Mouse (Mus musculus): ENCODE results near the gene Olfr1373. TPM values are rescaled to one million over a fixed set of nuclear protein-coding genes. Genes with fewer than 3 reads are reported as not detected.

Olfr1373 gene
- polyA plus RNA-seq, 1 experiment from 2014 or later = not detected

DNA sequence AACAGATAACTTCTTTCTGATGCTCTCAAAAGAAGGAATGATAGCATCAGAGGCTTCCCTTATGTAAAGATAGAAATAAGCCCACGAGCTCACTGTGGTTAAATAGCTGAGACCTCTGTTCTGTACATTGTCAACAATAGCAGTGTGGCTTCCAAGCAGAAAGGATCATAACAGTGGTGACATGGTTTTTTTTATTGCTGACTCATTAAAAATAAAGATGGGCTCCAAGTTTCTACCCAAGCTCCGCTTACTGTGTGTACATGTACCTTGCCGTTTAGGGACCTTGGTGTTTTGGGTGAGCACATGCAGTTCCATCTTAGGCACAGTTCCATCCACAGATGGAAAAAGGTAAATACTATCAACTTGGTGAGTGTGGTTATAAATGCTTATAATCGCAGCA lies 42.4 kb downstream of the Olfr1373 start:
- ATAC-seq (ENCODE audit: low FRiP score) = no peak
- H3K4me3 ChIP-seq = no peak overlapping the region
- H3K36me3 ChIP-seq = no peaks in the 10 kb centered on the region
- peaks cover 52% of the 10 kb centered on the region for H3K4me1 ChIP-seq (replicated peaks)
- no peak overlapping the region for H3K27ac ChIP-seq
- WGBS = 92% methylated on average over 4 of the region's 4 CpGs
- H3K9ac ChIP-seq = no peak overlapping the region
- H3K4me2 ChIP-seq = no peak overlapping the region
- H3K27me3 ChIP-seq = no peaks in the 10 kb centered on the region
- H3K9me3 ChIP-seq = no peaks in the 10 kb centered on the region

DNA sequence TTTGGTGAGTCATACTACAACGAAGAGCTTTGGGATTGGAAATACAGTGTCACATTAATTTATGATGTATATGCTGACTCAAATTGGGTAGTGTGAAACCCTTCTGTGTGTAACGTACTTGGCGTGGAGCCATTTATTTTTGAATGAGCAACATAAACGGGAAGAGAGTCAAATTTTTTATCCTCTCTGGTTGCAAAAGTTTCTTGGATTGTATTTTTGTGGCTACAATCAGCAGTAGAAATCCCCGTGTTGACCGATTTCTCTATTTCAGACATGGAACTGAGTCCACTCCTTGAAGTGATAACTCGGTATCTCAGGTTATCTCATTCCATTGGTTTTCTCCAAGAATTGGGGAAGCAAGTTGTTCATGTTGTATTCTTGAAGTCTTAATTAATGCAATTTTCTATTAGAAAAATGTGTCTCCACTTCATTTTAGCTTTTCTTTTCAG lies 45.5 kb downstream of the Olfr1373 start:
- H3K4me3 ChIP-seq = peak overlapping the region; percentile 98
- ATAC-seq (ENCODE audit: low FRiP score) = no peak
- H3K4me2 ChIP-seq = peak overlapping the region; percentile 86
- 9% methylated on average over 7 of the region's 7 CpGs for WGBS
- H3K27me3 ChIP-seq = no peaks in the 10 kb centered on the region
- H3K4me1 ChIP-seq (replicated peaks) = peaks cover 45% of the 10 kb centered on the region
- peak overlapping the region; percentile 100 for H3K27ac ChIP-seq
- no peaks in the 10 kb centered on the region for H3K9me3 ChIP-seq
- H3K36me3 ChIP-seq = no peaks in the 10 kb centered on the region
- H3K9ac ChIP-seq = peak overlapping the region; percentile 99

DNA sequence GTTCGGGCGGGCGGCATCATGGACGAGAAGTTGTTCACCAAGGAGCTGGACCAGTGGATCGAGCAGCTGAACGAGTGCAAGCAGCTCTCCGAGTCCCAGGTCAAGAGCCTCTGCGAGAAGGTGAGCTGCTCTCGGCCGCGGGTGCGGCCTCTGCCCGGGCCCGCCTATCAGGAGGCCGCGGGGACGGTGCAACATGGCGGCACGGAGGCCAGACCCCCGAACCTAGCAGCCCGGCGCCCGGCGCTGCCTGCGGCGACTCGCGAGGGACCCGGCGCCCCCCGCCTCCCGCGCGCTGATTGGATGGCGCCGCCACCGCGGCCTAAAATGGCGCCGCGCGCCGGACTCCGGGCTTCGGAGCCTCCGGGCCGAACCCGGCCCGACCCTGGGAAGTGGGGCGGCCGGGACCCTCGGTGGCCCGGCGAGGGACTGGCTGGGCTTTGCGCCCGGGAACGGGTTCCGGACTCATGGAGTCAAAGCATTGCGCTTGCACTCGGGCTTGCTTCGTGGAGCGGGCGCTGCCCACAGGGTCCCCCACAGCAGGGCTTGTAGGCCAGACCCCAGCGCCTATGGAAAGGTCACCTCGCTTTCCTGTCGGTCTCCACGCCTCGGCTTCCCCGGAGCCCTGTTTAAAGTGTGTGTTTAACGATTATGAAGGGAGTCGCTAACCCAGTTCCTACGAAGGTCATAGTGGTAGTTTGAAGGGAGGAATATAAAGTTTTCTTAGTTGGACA lies 46.1 kb downstream of the Olfr1373 start:
- peak overlapping the region; percentile 86 for H3K4me2 ChIP-seq
- under 1% methylated on average over 49 of the region's 72 CpGs for WGBS
- H3K9me3 ChIP-seq = no peaks in the 10 kb centered on the region
- H3K4me1 ChIP-seq (replicated peaks) = peaks cover 40% of the 10 kb centered on the region
- peak; percentile 86 for ATAC-seq (ENCODE audit: low FRiP score)
- H3K36me3 ChIP-seq = no peaks in the 10 kb centered on the region
- H3K27ac ChIP-seq = peak overlapping the region; percentile 100
- H3K27me3 ChIP-seq = no peaks in the 10 kb centered on the region
- H3K4me3 ChIP-seq = peak overlapping the region; percentile 98
- H3K9ac ChIP-seq = peak overlapping the region; percentile 99

DNA sequence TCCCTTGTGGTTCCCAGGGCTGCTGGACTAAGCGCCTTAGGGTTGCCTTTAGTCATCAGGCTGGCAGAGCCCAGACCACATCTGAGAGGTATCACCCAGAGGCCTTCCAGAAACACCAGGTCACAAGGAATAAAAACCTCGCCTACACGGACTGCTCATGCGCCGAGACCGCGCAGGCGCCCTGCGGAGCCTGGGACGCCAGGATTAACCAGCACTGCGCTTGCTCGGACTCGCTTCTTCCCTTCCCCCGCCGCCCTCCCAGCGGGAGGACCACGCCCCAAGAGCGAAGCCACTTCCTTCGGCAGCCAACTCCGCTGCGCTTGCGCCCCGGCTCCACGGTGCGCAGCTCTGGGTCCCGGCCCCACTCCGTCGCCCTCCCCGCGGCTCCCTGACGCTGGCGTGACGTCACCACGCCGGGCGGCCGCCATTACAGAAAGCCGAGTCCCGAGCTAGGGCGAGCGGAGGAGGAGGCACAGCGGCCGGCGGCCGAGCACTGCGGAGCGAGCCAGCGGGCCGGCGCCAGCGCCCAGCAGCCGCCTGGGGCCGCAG lies 46.9 kb downstream of the Olfr1373 start, which contains the start of gene Ppp2ca:
TSS of gene Ppp2ca (plus strand) at position 284 of the 549 bp plus-strand sequence.
- Histone ChIP-seq H3K4me3 (peak within 1 kb of the TSS; percentile 98), H3K36me3 (no peaks in the 10 kb centered on the region), H3K27me3 (no peaks in the 10 kb centered on the region), H3K9ac (peak within 1 kb of the TSS; percentile 99), H3K9me3 (no peaks in the 10 kb centered on the region), H3K27ac (peak within 1 kb of the TSS; percentile 100), H3K4me2 (peak within 1 kb of the TSS; percentile 86), H3K4me1 (replicated peaks) (peaks cover 38% of the 10 kb centered on the region)
- ATAC-seq (ENCODE audit: low FRiP score) = peak; percentile 98
- under 1% methylated on average over 49 of the region's 53 CpGs for WGBS

DNA sequence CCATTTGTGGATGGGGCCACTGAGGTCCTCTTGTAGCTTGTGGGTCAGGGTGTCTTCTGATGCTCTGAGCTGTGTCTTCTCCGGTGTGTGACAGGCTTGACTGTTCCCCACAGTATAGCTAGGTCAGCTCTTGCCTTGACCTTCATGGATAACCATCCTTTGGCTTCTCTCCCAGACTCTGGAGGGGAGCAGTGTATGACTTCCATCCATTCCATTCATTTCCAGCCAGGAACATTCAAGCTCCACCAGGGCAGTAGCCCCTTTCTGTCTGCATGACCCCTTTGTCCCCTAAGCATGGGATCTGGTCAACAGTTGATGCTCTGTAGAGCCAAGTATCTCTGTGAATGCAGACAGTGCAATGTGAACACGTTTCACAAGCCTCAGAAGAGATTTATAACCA lies 47.7 kb downstream of the Olfr1373 start:
- ATAC-seq (ENCODE audit: low FRiP score) = no peak
- H3K4me1 ChIP-seq (replicated peaks) = peaks cover 31% of the 10 kb centered on the region
- no peaks in the 10 kb centered on the region for H3K27me3 ChIP-seq
- no peaks in the 10 kb centered on the region for H3K36me3 ChIP-seq
- WGBS = 84% methylated on average over 2 of the region's 2 CpGs
- peak overlapping the region; percentile 77; the same call in 1 of the 2 replicates for H3K9ac ChIP-seq
- no peaks in the 10 kb centered on the region for H3K9me3 ChIP-seq
- H3K27ac ChIP-seq = peak overlapping the region; percentile 100
- peak overlapping the region; percentile 86 for H3K4me2 ChIP-seq
- peak overlapping the region; percentile 98 for H3K4me3 ChIP-seq

DNA sequence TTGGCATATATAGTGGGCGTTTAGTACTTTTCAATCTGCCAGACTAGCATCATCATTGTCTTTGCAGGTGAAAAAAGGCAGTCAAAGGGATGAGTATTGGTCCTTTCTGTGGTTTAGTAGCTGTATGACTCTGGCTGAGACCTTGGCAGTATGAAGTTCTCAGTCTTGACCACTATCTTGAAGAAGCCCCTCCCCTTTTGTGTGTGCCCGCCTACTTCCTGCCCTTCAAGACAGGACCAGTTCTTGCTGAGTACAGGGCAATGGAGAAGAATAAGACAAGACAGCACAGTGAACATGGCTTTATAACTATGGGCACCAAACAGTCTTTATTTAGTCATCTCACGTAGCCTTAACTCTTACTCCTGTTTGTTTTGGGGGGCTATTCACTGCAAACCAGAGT lies 48.3 kb downstream of the Olfr1373 start:
- Histone ChIP-seq H3K4me2 (no peak overlapping the region), H3K4me1 (replicated peaks) (peaks cover 29% of the 10 kb centered on the region), H3K4me3 (no peak overlapping the region), H3K9me3 (no peaks in the 10 kb centered on the region), H3K36me3 (no peaks in the 10 kb centered on the region), H3K27ac (no peak overlapping the region), H3K27me3 (no peaks in the 10 kb centered on the region), H3K9ac (no peak overlapping the region)
- 75% methylated on average over 3 of the region's 3 CpGs for WGBS
- ATAC-seq (ENCODE audit: low FRiP score) = no peak

Small RNA genes lying within 50 kb of the gene (microRNA-seq; reads per million reads assigned to microRNA genes)
- gene Gm24157 (0.93 reads per million), gene Mir3061 (30.0 reads per million, percentile 35 among the genes with 10 or more reads in this experiment)

Other genes starting within 250 kb of the Olfr1373 start
- gene Cdkn2aipnl, start 177.9 kb downstream of the Olfr1373 start, polyA plus RNA-seq (2015; fragmentation: Nextera tagmentation; extraction: Ambion mirVana) = 113 TPM in 2 replicates
- gene Ube2b, start 144.8 kb downstream of the Olfr1373 start, polyA plus RNA-seq (2015; fragmentation: Nextera tagmentation; extraction: Ambion mirVana) = 256 and 270 TPM in 2 replicates
- 25.1 and 29.1 TPM in 2 replicates for gene Cdkl3, start 141.3 kb downstream of the Olfr1373 start, polyA plus RNA-seq (2015; fragmentation: Nextera tagmentation; extraction: Ambion mirVana)
- 122 TPM in 2 replicates for gene Ppp2ca, start 46.8 kb downstream of the Olfr1373 start, polyA plus RNA-seq (2015; fragmentation: Nextera tagmentation; extraction: Ambion mirVana)
- not detected in 2 replicates for gene Olfr1371, start 68.5 kb upstream of the Olfr1373 start, polyA plus RNA-seq (2015; fragmentation: Nextera tagmentation; extraction: Ambion mirVana)
- gene Skp1a, start 86.5 kb upstream of the Olfr1373 start, polyA plus RNA-seq (2015; fragmentation: Nextera tagmentation; extraction: Ambion mirVana) = 1,097 and 1,103 TPM in 2 replicates
- gene Tcf7, start 137.5 kb upstream of the Olfr1373 start, polyA plus RNA-seq (2015; fragmentation: Nextera tagmentation; extraction: Ambion mirVana) = 3.2 and 4.7 TPM in 2 replicates
- gene Vdac1, start 215.3 kb upstream of the Olfr1373 start, polyA plus RNA-seq (2015; fragmentation: Nextera tagmentation; extraction: Ambion mirVana) = 280 and 294 TPM in 2 replicates

All from hindbrain, embryonic 13.5 days (tissue).